Mouse (Mus musculus) ES-E14 (cell line): ENCODE results near the gene Taf1c. TPM values are rescaled to one million over a fixed set of nuclear protein-coding genes. Genes with fewer than 3 reads are reported as not detected.

ENCODE experiments used
- DNase-seq: peaks from one replicate; pipeline ENCODE4 v3.0.0-alpha.2; 2013; ENCODE audit warnings: low read depth, low spot score
- H3K27ac ChIP-seq: 2 replicates; pipeline ENCODE4 v1.5.1; 2012; ENCODE audit warnings: low read depth, mild to moderate bottlenecking, low read length, moderate library complexity, mixed read lengths; ENCODE audit not compliant: poor library complexity, insufficient read depth, severe bottlenecking
- H3K36me3 ChIP-seq: 2 replicates; pipeline ENCODE4 v1.6.1; 2012; ENCODE audit warnings: mild to moderate bottlenecking, low read length, moderate library complexity, mixed read lengths; ENCODE audit not compliant: control insufficient read depth, poor library complexity, insufficient read depth, severe bottlenecking
- H3K4me1 ChIP-seq, 2 experiments: fragments of 150-350 bp in 1 of 2; sonication (generic) in 1 of 2; 2 replicates each; pipeline ENCODE4 v1.6.1; 2012; ENCODE audit warnings: low read length in 2 of 2, mild to moderate bottlenecking in 1 of 2, mixed read lengths in 1 of 2; ENCODE audit not compliant: control insufficient read depth in 2 of 2, insufficient read depth in 2 of 2, poor library complexity in 1 of 2
- H3K4me3 ChIP-seq, 2 experiments: fragments of 150-350 bp in 1 of 2; sonication (generic) in 1 of 2; 2 replicates each; pipeline ENCODE4 v1.5.1; 2012; ENCODE audit warnings: low read length in 2 of 2, low read depth in 1 of 2, mild to moderate bottlenecking in 1 of 2, mixed read lengths in 1 of 2; ENCODE audit not compliant: insufficient read depth in 1 of 2, poor library complexity in 1 of 2, severe bottlenecking in 1 of 2
- H3K9ac ChIP-seq: 2 replicates; pipeline ENCODE4 v1.6.1; 2012; ENCODE audit warnings: low read depth, mild to moderate bottlenecking, low read length, mixed read lengths; ENCODE audit not compliant: poor library complexity, insufficient read depth, severe bottlenecking
- H3K9me3 ChIP-seq: fragments of 150-350 bp; sonication (generic); 2 replicates; pipeline ENCODE4 v1.6.1; 2012; ENCODE audit warnings: low read depth, mild to moderate bottlenecking, low read length; ENCODE audit not compliant: control insufficient read depth, insufficient read depth
- CHD2 ChIP-seq: IDR thresholded peaks from 2 replicates; pipeline ENCODE4 v1.6.1; 2014; ENCODE audit warnings: mild to moderate bottlenecking, low read depth, low read length, inconsistent platforms
- HCFC1 ChIP-seq: IDR thresholded peaks from 2 replicates; pipeline ENCODE4 v1.6.1; 2012; ENCODE audit warnings: low read length, inconsistent platforms, borderline replicate concordance; ENCODE audit not compliant: insufficient read depth
- MAFK ChIP-seq: IDR thresholded peaks from 2 replicates; pipeline ENCODE4 v1.6.1; 2014; ENCODE audit warnings: mild to moderate bottlenecking, low read depth, low read length, inconsistent platforms; ENCODE audit not compliant: insufficient read depth
- ZC3H11A ChIP-seq: IDR thresholded peaks from 2 replicates; pipeline ENCODE4 v1.6.1; 2012; ENCODE audit warnings: low read depth, mild to moderate bottlenecking, inconsistent platforms, low read length, borderline replicate concordance
- ZNF384 ChIP-seq: IDR thresholded peaks from 2 replicates; pipeline ENCODE4 v1.6.1; 2012; ENCODE audit warnings: low read depth, low read length, inconsistent platforms
- in situ Hi-C, 2 experiments: fragments of 600-800 bp; cut with MboI; formaldehyde crosslinking; loops; one replicate each; pipeline ENCODE4 v1.15.1; 2025; ENCODE audit warnings: low sequenced_read_pairs in 2 of 2, inconsistent platforms in 1 of 2; ENCODE audit not compliant: unreplicated experiment in 2 of 2
- total RNA-seq: library from RNA; depleted of rRNA; stranded (reverse); fragments of 300-350 nt; gene quantifications from 2 replicates; pipeline ENCODE4 v1.2.3, GENCODE M21; 2012

Taf1c gene
- total RNA-seq, 1 experiment = 24.8 TPM

DNA sequence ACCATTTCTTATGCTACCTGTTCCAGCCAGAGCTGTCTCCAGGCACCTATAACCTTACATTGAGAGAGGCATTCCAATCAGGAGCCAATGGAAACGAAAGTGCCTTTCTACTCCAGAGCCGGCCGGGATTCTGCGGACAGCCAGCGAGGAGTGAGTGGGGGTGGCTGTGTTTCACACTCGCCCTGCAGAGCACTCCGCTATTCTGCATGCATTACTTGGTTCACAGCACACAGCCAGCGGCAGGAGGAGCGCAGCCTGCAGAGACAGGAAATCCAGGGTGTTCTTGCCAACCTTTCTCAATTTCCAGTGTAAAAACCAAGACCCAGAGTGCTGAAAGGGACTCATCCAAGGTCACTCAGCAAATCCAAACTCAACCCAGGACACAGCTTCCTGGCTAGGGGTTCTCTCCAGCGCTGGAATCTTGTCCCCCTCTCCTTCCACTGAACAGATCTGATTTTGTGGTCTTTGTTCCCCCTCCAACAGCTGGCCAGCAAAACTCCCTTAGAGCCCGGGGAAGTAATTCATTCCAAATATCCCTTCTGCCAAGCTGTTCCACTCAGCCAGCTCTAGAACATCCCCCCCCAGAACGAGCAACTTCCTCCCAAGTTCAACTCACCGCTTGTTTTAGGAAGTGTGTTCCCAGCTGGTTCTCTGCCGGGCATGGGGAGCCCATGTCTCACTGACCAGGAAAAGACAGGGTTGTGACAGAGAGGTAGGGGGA, 29.8 kb upstream of the Taf1c start:
- Histone ChIP-seq H3K9me3 (no peaks in the 10 kb centered on the region), H3K4me3 (no peak overlapping the region), H3K27ac (no peak overlapping the region), H3K36me3 (no peaks in the 10 kb centered on the region), H3K9ac (no peak overlapping the region), H3K4me1 (peaks cover 0 to 5% of the 10 kb centered on the region in 2 experiments; a peak in 1 of 4 replicates)
- DNase-seq = no peak
- TF ChIP-seq ZNF384 (no peak), ZC3H11A (no peak), HCFC1 (no peak), MAFK (no peak), CHD2 (no peak)
- in situ Hi-C loops = no loop called here

- peaks cover 0 to 9% of the 10 kb centered on the region in 2 experiments; a peak in 3 of 4 replicates for H3K4me1 ChIP-seq
- no peak overlapping the region for H3K27ac ChIP-seq
- H3K9ac ChIP-seq = peak overlapping the region; percentile 3; the same call in 1 of the 2 replicates
- TF ChIP-seq CHD2 (no peak), MAFK (no peak), ZNF384 (no peak), ZC3H11A (no peak), HCFC1 (no peak)
- H3K4me3 ChIP-seq = peak overlapping the region; percentile 28 to 37; a peak in 3 of 4 replicates
- H3K36me3 ChIP-seq = no peaks in the 10 kb centered on the region
- no peak for DNase-seq
- in situ Hi-C loops = no loop called here
- H3K9me3 ChIP-seq = no peaks in the 10 kb centered on the region
These were observed 27.9 kb upstream of the Taf1c start for GRCm38 (mm10) chr8:119632909-119633308.

DNA sequence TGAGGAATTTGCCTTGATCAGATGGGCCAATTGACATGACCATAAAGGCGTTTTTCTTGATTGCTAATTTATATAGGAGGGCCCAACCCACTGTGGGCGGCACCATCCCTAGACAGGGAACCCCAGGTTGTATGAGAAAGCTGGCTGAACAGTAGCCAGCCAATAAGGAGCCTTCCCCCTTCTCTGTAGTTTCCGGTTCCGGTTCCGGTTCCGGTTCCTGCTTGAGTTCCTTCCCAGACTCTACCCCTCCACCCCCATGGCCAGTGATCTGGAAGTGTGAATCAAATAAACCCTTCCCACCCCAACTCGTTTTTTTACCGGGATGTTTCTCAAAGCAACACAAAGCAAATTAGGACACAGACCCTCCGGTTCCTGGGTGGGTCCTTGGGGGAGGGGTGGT, 27.2 kb upstream of the Taf1c start:
- H3K4me3 ChIP-seq = no peak overlapping the region
- H3K4me1 ChIP-seq = peaks cover 1 to 15% of the 10 kb centered on the region in 2 experiments; a peak in 3 of 4 replicates
- in situ Hi-C loops = no loop called here
- no peak for DNase-seq
- H3K36me3 ChIP-seq = no peaks in the 10 kb centered on the region
- TF ChIP-seq ZNF384 (no peak), HCFC1 (no peak), ZC3H11A (no peak), CHD2 (no peak), MAFK (no peak)
- no peaks in the 10 kb centered on the region for H3K9me3 ChIP-seq
- no peak overlapping the region for H3K27ac ChIP-seq
- no peak overlapping the region for H3K9ac ChIP-seq

- Histone ChIP-seq H3K9me3 (no peaks in the 10 kb centered on the region), H3K4me1 (peaks cover 4 to 16% of the 10 kb centered on the region in 2 experiments; a peak in 3 of 4 replicates), H3K36me3 (no peaks in the 10 kb centered on the region), H3K9ac (no peak overlapping the region), H3K27ac (no peak overlapping the region), H3K4me3 (no peak overlapping the region)
- no peak for TF ChIP-seq ZNF384
- TF ChIP-seq ZC3H11A = no peak
- no peak for TF ChIP-seq CHD2
- no peak for TF ChIP-seq MAFK
- no peak for TF ChIP-seq HCFC1
- in situ Hi-C loops = no loop called here
- no peak for DNase-seq
These were observed 25.8 kb upstream of the Taf1c start for GRCm38 (mm10) chr8:119630841-119631240.
